Mouse (Mus musculus) midbrain, embryonic 12.5 days (tissue): ENCODE measurements around the gene Dnajc6. TPM values are rescaled to one million over a fixed set of nuclear protein-coding genes. Genes with fewer than 3 reads are reported as not detected.

Experiments used
- ATAC-seq: fragments of 200-750 bp; cut with Nextera tagmentation; 2 replicates; pipeline ENCODE4 v1.8.0; 2017; ENCODE audit warnings: low read depth, moderate TSS enrichment, moderate library complexity; ENCODE audit not compliant: low FRiP score
- H3K27ac ChIP-seq: fragments of 300-500 bp; sonication (generic); replicated peaks from 2 replicates; pipeline ENCODE4 v1.5.1; 2016; ENCODE audit warnings: mild to moderate bottlenecking
- H3K27me3 ChIP-seq: fragments of 300-500 bp; sonication (generic); 2 replicates; pipeline ENCODE4 v1.6.1; 2016; ENCODE audit warnings: mild to moderate bottlenecking
- H3K36me3 ChIP-seq: fragments of 300-500 bp; sonication (generic); 2 replicates; pipeline ENCODE4 v1.6.1; 2016
- H3K4me1 ChIP-seq: fragments of 300-500 bp; sonication (generic); 2 replicates; pipeline ENCODE4 v1.6.1; 2016
- H3K4me2 ChIP-seq: fragments of 300-500 bp; sonication (generic); replicated peaks from 2 replicates; pipeline ENCODE4 v1.6.1; 2016; ENCODE audit warnings: mild to moderate bottlenecking, moderate library complexity
- H3K4me3 ChIP-seq: fragments of 300-500 bp; sonication (generic); 2 replicates; pipeline ENCODE4 v1.5.1; 2016; ENCODE audit warnings: mild to moderate bottlenecking
- H3K9ac ChIP-seq: fragments of 300-500 bp; sonication (generic); replicated peaks from 2 replicates; pipeline ENCODE4 v1.6.1; 2016; ENCODE audit warnings: mild to moderate bottlenecking, moderate library complexity
- H3K9me3 ChIP-seq: fragments of 300-500 bp; sonication (generic); 2 replicates; pipeline ENCODE4 v1.6.1; 2016; ENCODE audit warnings: mild to moderate bottlenecking
- WGBS: fragments of 180-500 bp; shearing (Covaris S2); methylation state at CpG from one replicate; pipeline ENCODE4 v1.1.7; 2016; 5-methylcytosine and 5-hydroxymethylcytosine counted together
- polyA plus RNA-seq: library from polyadenylated mRNA; unstranded; fragments of >200 nt; fragmentation: Nextera tagmentation; extraction: Ambion mirVana; gene quantifications from 2 replicates; pipeline ENCODE4 v1.2.1, GENCODE M21; 2016

Dnajc6 gene
- polyA plus RNA-seq, 1 experiment from 2014 or later = 10.7 TPM

DNA sequence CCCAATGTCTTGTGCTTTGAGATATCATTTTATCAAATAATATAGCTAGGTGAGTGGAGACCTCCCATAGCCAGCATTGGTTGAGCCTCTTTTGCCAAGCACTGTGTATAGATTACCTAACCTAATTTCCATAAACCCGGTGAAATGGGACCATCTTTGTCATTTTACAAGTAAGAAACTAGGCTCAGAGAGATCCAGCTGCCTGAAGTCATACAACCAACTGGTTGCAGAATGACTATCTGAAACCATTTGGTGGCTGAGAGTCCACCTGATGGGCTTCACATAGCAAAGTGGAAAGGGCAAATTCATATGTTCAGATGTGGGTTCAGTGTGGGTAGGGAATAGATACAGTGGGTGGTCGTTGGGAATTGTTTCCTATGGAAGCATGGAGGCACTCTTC lies 154.5 kb downstream of the Dnajc6 start:
- H3K9ac ChIP-seq = no peak overlapping the region
- ATAC-seq = no peak
- 90% methylated on average over 2 of the region's 2 CpGs for WGBS
- no peaks in the 10 kb centered on the region for H3K27me3 ChIP-seq
- H3K4me2 ChIP-seq = no peak overlapping the region
- H3K4me3 ChIP-seq = no peak overlapping the region
- no peaks in the 10 kb centered on the region for H3K9me3 ChIP-seq
- H3K36me3 ChIP-seq = no peaks in the 10 kb centered on the region
- H3K27ac ChIP-seq = no peak overlapping the region
- peaks cover 11% of the 10 kb centered on the region; the same call in 1 of the 2 replicates for H3K4me1 ChIP-seq

DNA sequence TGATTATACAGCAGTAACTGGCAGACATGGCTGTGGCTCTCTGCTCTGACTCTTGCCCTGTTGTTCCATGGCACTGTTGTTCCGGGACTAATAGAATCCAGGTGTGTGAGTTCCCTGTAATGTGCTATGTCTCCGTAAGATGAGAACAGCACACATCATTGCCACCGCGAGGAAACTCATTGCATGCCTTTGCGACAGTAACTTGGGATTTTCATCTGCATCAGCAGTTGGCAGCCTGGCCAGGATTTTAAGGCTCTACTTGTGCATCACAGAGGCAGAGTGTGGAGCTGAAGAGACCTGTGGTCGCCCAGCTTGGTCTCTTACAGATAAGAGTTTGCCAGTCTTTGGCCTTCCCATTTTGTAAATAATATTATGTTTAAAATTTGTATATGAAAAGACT lies 157.8 kb downstream of the Dnajc6 start:
- Histone ChIP-seq H3K27me3 (no peaks in the 10 kb centered on the region), H3K4me1 (peaks cover 4% of the 10 kb centered on the region; the same call in 1 of the 2 replicates), H3K4me3 (no peak overlapping the region), H3K36me3 (peaks cover 10% of the 10 kb centered on the region), H3K9me3 (no peaks in the 10 kb centered on the region), H3K27ac (no peak overlapping the region), H3K4me2 (no peak overlapping the region), H3K9ac (no peak overlapping the region)
- no peak for ATAC-seq
- 84% methylated on average over 6 of the region's 6 CpGs for WGBS

DNA sequence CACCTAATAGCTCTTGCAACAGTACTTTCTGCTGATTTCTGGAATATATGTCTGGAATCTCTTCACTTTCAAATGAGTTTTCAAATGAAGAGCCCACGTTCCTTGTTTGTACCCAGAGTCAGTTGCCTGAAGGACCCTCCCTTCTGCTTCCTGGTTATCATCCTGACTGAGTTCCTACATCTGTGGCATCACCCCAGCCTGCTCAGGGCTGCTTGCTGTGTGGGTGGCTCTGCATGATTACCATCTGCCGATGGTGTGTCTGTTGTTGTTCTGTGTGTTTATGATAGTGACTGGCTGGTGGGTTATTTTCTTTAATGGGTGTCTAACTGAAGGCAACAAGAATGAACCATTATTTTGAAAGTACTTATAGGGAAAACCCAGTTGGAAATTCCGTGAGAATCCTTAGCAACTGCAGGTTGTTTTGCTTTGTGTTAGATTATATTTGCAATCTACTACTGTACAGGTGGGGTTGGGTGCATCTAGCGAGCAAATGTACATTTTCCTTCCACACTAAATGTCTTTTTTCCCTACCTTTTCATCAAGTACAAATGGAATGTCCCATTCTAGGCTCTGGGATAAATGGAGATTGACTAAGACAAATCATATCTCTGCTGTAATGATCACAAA lies 158.5 kb downstream of the Dnajc6 start:
- H3K4me1 ChIP-seq = no peaks in the 10 kb centered on the region
- no peak overlapping the region for H3K27ac ChIP-seq
- no peaks in the 10 kb centered on the region for H3K9me3 ChIP-seq
- no peak overlapping the region for H3K4me3 ChIP-seq
- H3K4me2 ChIP-seq = no peak overlapping the region
- no peak overlapping the region for H3K9ac ChIP-seq
- H3K36me3 ChIP-seq = peaks cover 16% of the 10 kb centered on the region
- ATAC-seq = no peak
- WGBS = 83% methylated on average over 4 of the region's 4 CpGs
- no peaks in the 10 kb centered on the region for H3K27me3 ChIP-seq

DNA sequence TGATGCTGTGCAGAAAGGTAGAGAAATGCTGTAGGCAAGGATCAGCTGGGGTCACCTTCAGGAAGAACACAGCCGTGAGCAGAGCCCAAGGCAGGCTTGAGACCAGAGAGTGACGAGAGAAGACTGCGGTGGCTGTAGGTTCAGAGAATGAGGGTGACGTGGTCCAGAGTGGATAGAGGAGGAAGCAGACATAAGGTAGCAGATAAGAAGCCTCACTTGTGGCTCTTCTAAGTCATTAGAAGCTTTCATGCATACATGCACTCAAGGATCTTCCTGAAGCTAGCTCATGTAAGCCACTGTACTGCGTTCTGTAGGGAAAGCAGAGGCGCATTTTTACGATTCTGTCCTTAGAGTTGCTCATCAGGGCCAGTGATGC lies 159.0 kb downstream of the Dnajc6 start:
- Histone ChIP-seq H3K27me3 (no peaks in the 10 kb centered on the region), H3K4me3 (no peak overlapping the region), H3K4me1 (no peaks in the 10 kb centered on the region), H3K9me3 (no peaks in the 10 kb centered on the region), H3K4me2 (no peak overlapping the region), H3K9ac (no peak overlapping the region), H3K36me3 (peaks cover 19% of the 10 kb centered on the region), H3K27ac (no peak overlapping the region)
- WGBS = 92% methylated on average over 7 of the region's 7 CpGs
- ATAC-seq = no peak

- no peak overlapping the region for H3K27ac ChIP-seq
- H3K9ac ChIP-seq = no peak overlapping the region
- 87% methylated on average over 15 of the region's 15 CpGs for WGBS
- no peak for ATAC-seq
- no peak overlapping the region for H3K4me2 ChIP-seq
- peaks cover 26% of the 10 kb centered on the region for H3K36me3 ChIP-seq
- H3K9me3 ChIP-seq = no peaks in the 10 kb centered on the region
- no peaks in the 10 kb centered on the region for H3K27me3 ChIP-seq
- no peak overlapping the region for H3K4me3 ChIP-seq
- no peaks in the 10 kb centered on the region for H3K4me1 ChIP-seq
Measured at GRCm38 (mm10) chr4:101656056-101656455, 159.6 kb downstream of the Dnajc6 start.

DNA sequence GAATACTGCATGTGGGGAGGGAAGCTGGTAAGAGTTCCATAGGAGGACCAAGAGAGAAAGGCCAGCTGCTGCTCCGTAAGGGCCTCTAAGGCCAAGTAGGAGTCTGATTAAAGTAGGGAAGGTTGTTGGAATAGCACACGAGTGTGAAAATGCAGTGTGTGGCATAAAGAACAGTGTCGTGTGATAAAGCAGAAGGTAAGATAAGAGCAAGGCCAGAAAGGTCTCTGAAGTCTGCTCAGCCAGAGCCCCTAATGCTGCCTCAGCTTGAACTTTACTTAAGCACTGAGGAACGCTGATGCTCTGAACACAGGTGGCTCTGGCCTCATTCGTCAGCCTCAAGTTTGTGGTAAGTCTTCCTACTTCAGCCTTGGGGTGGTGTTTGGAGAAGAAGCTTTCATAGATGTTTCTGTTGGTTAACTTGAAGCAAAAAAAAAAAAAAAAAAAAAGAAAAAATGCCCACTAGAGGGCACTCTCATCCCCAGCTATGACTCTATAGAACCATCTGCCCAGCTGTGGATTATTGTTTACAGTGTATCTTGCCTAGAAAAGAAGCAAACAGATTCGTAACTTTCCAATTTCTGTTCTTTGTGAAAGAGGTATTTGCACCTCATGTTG lies 160.6 kb downstream of the Dnajc6 start:
- no peak for ATAC-seq
- no peak overlapping the region for H3K4me2 ChIP-seq
- no peaks in the 10 kb centered on the region for H3K27me3 ChIP-seq
- no peaks in the 10 kb centered on the region for H3K4me1 ChIP-seq
- no peaks in the 10 kb centered on the region for H3K9me3 ChIP-seq
- 67% methylated on average over 6 of the region's 6 CpGs for WGBS
- H3K36me3 ChIP-seq = peaks cover 34% of the 10 kb centered on the region
- no peak overlapping the region for H3K9ac ChIP-seq
- no peak overlapping the region for H3K27ac ChIP-seq
- no peak overlapping the region for H3K4me3 ChIP-seq

DNA sequence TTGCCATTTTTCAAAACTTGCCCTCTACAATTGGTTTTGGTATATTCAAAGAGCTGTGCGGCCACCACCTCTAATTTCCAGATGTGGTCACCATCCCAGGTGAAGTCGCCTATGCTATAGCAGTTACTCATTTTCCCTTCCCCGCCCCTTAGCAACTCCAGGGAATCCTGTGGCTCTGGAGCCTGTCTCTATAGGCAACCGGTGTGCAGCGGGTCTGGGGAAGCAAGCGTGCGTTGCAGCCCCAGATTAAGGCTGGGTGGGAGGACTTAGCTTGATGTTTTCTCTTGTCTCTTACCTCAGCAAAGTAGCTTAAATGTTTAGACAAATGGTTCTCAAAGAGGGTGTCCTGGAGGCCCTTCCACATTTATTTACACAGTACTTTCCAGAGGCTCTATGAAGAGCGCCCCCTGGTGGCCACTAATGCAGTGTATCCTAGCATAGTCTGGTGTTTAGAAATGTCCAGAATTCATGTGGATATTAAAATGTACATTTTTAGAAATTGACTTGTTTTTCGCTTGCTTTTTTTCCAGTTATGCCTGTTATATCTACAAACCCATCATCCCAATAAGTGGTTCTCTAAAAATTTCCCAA lies 167.8 kb downstream of the Dnajc6 start:
- Histone ChIP-seq H3K4me2 (no peak overlapping the region), H3K4me3 (no peak overlapping the region), H3K4me1 (peaks cover 2% of the 10 kb centered on the region; the same call in 1 of the 2 replicates), H3K27me3 (no peaks in the 10 kb centered on the region), H3K27ac (no peak overlapping the region), H3K9me3 (peaks cover 5% of the 10 kb centered on the region; the same call in 1 of the 2 replicates), H3K36me3 (peaks cover 37% of the 10 kb centered on the region), H3K9ac (no peak overlapping the region)
- 57% methylated on average over 9 of the region's 9 CpGs for WGBS
- no peak for ATAC-seq

- ATAC-seq = no peak
- Histone ChIP-seq H3K36me3 (peaks cover 32% of the 10 kb centered on the region), H3K27ac (no peak overlapping the region), H3K4me3 (no peak overlapping the region), H3K4me2 (no peak overlapping the region), H3K4me1 (peaks cover 4% of the 10 kb centered on the region; the same call in 1 of the 2 replicates), H3K9me3 (peaks cover 5% of the 10 kb centered on the region; the same call in 1 of the 2 replicates), H3K9ac (no peak overlapping the region), H3K27me3 (no peaks in the 10 kb centered on the region)
- 91% methylated on average over 4 of the region's 4 CpGs for WGBS
Measured at GRCm38 (mm10) chr4:101664766-101665165, 168.3 kb downstream of the Dnajc6 start.

- no peak overlapping the region for H3K4me2 ChIP-seq
- H3K4me1 ChIP-seq = peaks cover 4% of the 10 kb centered on the region; the same call in 1 of the 2 replicates
- 75% methylated on average over 5 of the region's 5 CpGs for WGBS
- no peak overlapping the region for H3K4me3 ChIP-seq
- no peak overlapping the region for H3K9ac ChIP-seq
- no peak overlapping the region for H3K27ac ChIP-seq
- H3K27me3 ChIP-seq = no peaks in the 10 kb centered on the region
- H3K36me3 ChIP-seq = no peaks in the 10 kb centered on the region
- no peak for ATAC-seq
- H3K9me3 ChIP-seq = peaks cover 5% of the 10 kb centered on the region; the same call in 1 of the 2 replicates
Measured at GRCm38 (mm10) chr4:101669161-101669560, 172.7 kb downstream of the Dnajc6 start.

DNA sequence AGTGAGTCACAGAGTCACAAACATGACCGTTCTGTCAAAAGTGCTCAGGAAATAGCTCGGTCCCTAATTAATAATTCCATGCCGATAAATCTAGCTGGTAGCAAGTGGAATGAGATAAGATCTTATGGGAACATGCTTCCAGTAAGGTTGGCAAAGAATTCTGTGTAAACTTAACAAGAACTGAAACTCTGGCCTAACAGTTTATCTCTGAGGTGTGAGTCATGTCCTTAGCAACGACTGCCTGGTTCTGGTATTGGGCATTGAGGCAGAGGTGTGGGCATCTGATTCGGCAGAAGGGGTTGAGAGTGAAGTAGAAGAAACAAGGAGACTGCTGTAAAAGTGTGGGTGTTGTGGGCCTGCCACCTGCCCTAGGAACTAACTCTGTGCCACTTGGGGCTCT lies 173.4 kb downstream of the Dnajc6 start:
- no peaks in the 10 kb centered on the region for H3K27me3 ChIP-seq
- peaks cover 5% of the 10 kb centered on the region; the same call in 1 of the 2 replicates for H3K9me3 ChIP-seq
- H3K4me2 ChIP-seq = no peak overlapping the region
- no peak overlapping the region for H3K9ac ChIP-seq
- no peak overlapping the region for H3K4me3 ChIP-seq
- peaks cover 4% of the 10 kb centered on the region; the same call in 1 of the 2 replicates for H3K4me1 ChIP-seq
- 91% methylated on average over 5 of the region's 5 CpGs for WGBS
- no peak overlapping the region for H3K27ac ChIP-seq
- H3K36me3 ChIP-seq = no peaks in the 10 kb centered on the region
- no peak for ATAC-seq

DNA sequence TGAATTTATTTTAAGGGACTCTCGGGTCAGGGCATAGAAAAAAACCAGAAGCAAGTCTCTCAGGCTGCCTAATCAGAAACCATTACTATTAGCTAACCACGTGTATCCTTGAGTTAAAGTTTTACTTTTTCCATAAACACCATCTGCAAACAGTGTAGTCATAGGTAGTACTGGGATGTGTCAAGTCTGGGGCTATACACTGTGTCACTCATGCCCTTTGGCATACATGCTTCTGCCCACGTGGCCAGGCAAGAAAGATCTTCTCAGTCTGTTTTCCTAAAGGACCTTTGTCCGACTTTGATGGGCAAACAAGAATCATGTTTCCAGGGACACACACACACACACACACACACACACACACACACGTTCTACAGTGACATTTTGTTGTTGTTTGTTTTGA lies 178.3 kb downstream of the Dnajc6 start:
- Histone ChIP-seq H3K4me3 (no peak overlapping the region), H3K27me3 (no peaks in the 10 kb centered on the region), H3K9ac (no peak overlapping the region), H3K4me2 (no peak overlapping the region), H3K36me3 (no peaks in the 10 kb centered on the region), H3K4me1 (no peaks in the 10 kb centered on the region), H3K27ac (no peak overlapping the region), H3K9me3 (no peaks in the 10 kb centered on the region)
- 83% methylated on average over 5 of the region's 5 CpGs for WGBS
- ATAC-seq = no peak

- no peak for ATAC-seq
- H3K4me2 ChIP-seq = no peak overlapping the region
- no peak overlapping the region for H3K27ac ChIP-seq
- 78% methylated on average over 4 of the region's 4 CpGs for WGBS
- no peaks in the 10 kb centered on the region for H3K27me3 ChIP-seq
- H3K9ac ChIP-seq = no peak overlapping the region
- H3K4me1 ChIP-seq = no peaks in the 10 kb centered on the region
- H3K36me3 ChIP-seq = no peaks in the 10 kb centered on the region
- no peak overlapping the region for H3K4me3 ChIP-seq
- no peaks in the 10 kb centered on the region for H3K9me3 ChIP-seq
Measured at GRCm38 (mm10) chr4:101675726-101676125, 179.3 kb downstream of the Dnajc6 start.
